Comparison of ENCODE assay signal across 9 mouse cellular contexts in the genomic region with DNA sequence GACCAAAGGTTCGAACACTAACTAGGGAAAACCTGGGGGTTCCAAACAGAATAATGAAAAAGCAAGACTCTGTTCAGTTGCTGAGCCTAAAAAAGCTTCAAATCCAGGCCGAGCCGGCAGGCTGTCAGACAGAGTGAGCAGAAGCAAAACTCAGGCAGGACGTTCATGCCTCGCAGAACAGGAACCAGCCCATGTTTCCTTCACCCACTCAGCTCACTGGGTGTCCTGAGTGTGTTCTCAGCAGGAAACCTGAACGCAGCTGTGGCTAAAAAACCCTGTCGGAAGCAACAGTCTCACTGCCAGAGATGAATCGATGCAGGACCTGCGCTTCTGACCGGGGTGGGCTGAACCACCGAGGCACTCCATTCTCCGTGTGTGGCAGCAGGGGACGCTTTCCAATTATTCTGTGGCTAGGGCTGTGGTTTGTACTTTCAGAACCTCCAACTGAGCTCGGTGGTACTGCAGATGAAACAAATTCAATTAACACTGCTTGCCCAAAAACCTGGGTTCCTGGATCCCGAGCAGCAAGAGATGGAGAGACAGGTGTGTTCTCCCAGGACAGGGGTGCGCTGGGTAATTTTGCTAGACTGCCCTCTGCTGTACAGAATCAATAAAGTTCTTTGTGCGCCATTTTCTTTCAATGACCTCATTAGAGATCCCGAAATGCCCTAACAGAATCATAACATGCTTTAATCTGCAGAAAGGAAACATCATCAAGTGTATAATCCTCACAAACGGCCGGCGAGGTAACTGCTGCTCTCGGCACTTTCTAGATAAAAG.
DNase-seq lines count a peak whose midpoint lies in the region; ATAC-seq and TF ChIP-seq lines count a peak whose summit lies in the region.
"Had no signal": no experiment of that assay in that cellular context is flagged by ENCODE, and none has a peak within 500 bp of the region (broad histone marks: within the 10 kb centered on the region; RNA-seq: fewer than 3 reads in every experiment).

No protein-coding gene starts in this region.

- no peak for TF ChIP-seq EP300 in liver, postnatal 0 days (IDR thresholded peaks at IDR 0.05; ENCODE audit: low read depth)

- no peak overlapping the region for H3K4me2 ChIP-seq in liver, postnatal 0 days (ENCODE audit: low read depth, low read length)
- H3K4me2 ChIP-seq in liver, embryonic 12.5 days: no peak overlapping the region
- H3K4me2 ChIP-seq in hindbrain, embryonic 11.5 days (replicated peaks; ENCODE audit: low read depth, low read length): no peak overlapping the region
- H3K4me2 ChIP-seq in liver, embryonic 11.5 days: no peak overlapping the region

- no peaks in the 10 kb centered on the region for H3K36me3 ChIP-seq in liver, postnatal 0 days (replicated peaks; ENCODE audit: insufficient read depth, low read length)
- H3K36me3 ChIP-seq in liver, embryonic 12.5 days: no peaks in the 10 kb centered on the region
- no peaks in the 10 kb centered on the region for H3K36me3 ChIP-seq in hindbrain, embryonic 11.5 days (ENCODE audit: control insufficient read depth, insufficient read depth, low read length)
- H3K36me3 ChIP-seq in liver, embryonic 11.5 days (ENCODE audit: control insufficient read depth, insufficient read depth, low read length): no peaks in the 10 kb centered on the region

- TF ChIP-seq CTCF in liver, postnatal 0 days (IDR thresholded peaks at IDR 0.05; ENCODE audit: low read depth): 0 out of 2 replicates have a peak, but pooled peaks have one; percentile 1

- no peak overlapping the region for H3K4me3 ChIP-seq in liver, postnatal 0 days (ENCODE audit: low read depth, low read length)
- no peak overlapping the region for H3K4me3 ChIP-seq in liver, embryonic 12.5 days
- no peak overlapping the region for H3K4me3 ChIP-seq in hindbrain, embryonic 11.5 days (ENCODE audit: low read depth, low read length)
- H3K4me3 ChIP-seq in liver, embryonic 11.5 days (ENCODE audit: low read depth, low read length): no peak overlapping the region

- no peaks in the 10 kb centered on the region for H3K9me3 ChIP-seq in liver, postnatal 0 days (ENCODE audit: low read length)
- H3K9me3 ChIP-seq in liver, embryonic 12.5 days (replicated peaks): no peaks in the 10 kb centered on the region
- no peaks in the 10 kb centered on the region for H3K9me3 ChIP-seq in hindbrain, embryonic 11.5 days (ENCODE audit: control insufficient read depth, low read length)
- no peaks in the 10 kb centered on the region for H3K9me3 ChIP-seq in liver, embryonic 11.5 days (ENCODE audit: control insufficient read depth, low read length)

- H3K4me1 ChIP-seq in liver, postnatal 0 days (ENCODE audit: insufficient read depth): no peaks in the 10 kb centered on the region
- no peaks in the 10 kb centered on the region for H3K4me1 ChIP-seq in liver, embryonic 12.5 days
- no peaks in the 10 kb centered on the region for H3K4me1 ChIP-seq in hindbrain, embryonic 11.5 days (replicated peaks; ENCODE audit: control insufficient read depth, insufficient read depth, low read length)
- H3K4me1 ChIP-seq in liver, embryonic 11.5 days (replicated peaks; ENCODE audit: control insufficient read depth, insufficient read depth, low read length): no peaks in the 10 kb centered on the region

- no peak for ATAC-seq in liver, postnatal 0 days
- ATAC-seq in liver, embryonic 12.5 days: no peak
- ATAC-seq in hindbrain, embryonic 11.5 days (ENCODE audit: low FRiP score): no peak
- no peak for ATAC-seq in liver, embryonic 11.5 days (replicated peaks; ENCODE audit: low FRiP score)

- no peak overlapping the region for H3K9ac ChIP-seq in liver, postnatal 0 days (replicated peaks)
- H3K9ac ChIP-seq in liver, embryonic 12.5 days: no peak overlapping the region
- H3K9ac ChIP-seq in hindbrain, embryonic 11.5 days (ENCODE audit: low read depth, low read length): no peak overlapping the region
- H3K9ac ChIP-seq in liver, embryonic 11.5 days (ENCODE audit: low read depth, low read length): no peak overlapping the region
- H3K9ac ChIP-seq: liver, embryonic 14.5 days had no signal

- no peak overlapping the region for H3K27ac ChIP-seq in liver, postnatal 0 days (ENCODE audit: low read depth)
- H3K27ac ChIP-seq in liver, embryonic 12.5 days: no peak overlapping the region
- no peak overlapping the region for H3K27ac ChIP-seq in hindbrain, embryonic 11.5 days (ENCODE audit: low read depth, low read length)
- H3K27ac ChIP-seq in liver, embryonic 11.5 days (ENCODE audit: low read depth, low read length): no peak overlapping the region
- H3K27ac ChIP-seq: liver, embryonic 14.5 days had no signal

- WGBS in liver, postnatal 0 days (ENCODE audit: insufficient replicate concordance): 50% methylated on average over 22 of the region's 22 CpGs
- 52% methylated on average over 22 of the region's 22 CpGs for WGBS in liver, embryonic 12.5 days (ENCODE audit: insufficient replicate concordance)
- WGBS in hindbrain, embryonic 11.5 days: 75% methylated on average over 22 of the region's 22 CpGs
- 72% methylated on average over 22 of the region's 22 CpGs for WGBS in liver, embryonic 11.5 days

- no peaks in the 10 kb centered on the region for H3K27me3 ChIP-seq in liver, postnatal 0 days (ENCODE audit: insufficient read depth, low read length)
- H3K27me3 ChIP-seq in liver, embryonic 12.5 days (replicated peaks): no peaks in the 10 kb centered on the region
- no peaks in the 10 kb centered on the region for H3K27me3 ChIP-seq in hindbrain, embryonic 11.5 days (ENCODE audit: control insufficient read depth, insufficient read depth, low read length)
- H3K27me3 ChIP-seq in liver, embryonic 11.5 days (replicated peaks; ENCODE audit: control insufficient read depth, insufficient read depth, low read length): no peaks in the 10 kb centered on the region

- peak; percentile 15 for DNase-seq in liver, postnatal 0 days
- peak; percentile 9 for DNase-seq in c-Kit-positive CD71-negative TER-119-negative erythroid progenitor cells, embryonic 14.5 days (ENCODE audit: low read depth)
- peak; percentile 18 to 19 for DNase-seq in layer of hippocampus, postnatal 10 days (ENCODE audit: low spot score in 2 of 2)
- peak; percentile 17 for DNase-seq in telencephalon, adult 2 months (ENCODE audit: low read depth, low spot score)
- no peak for DNase-seq in retina, embryonic 14.5 days (ENCODE audit: low spot score)
- DNase-seq in hindbrain, embryonic 11.5 days (ENCODE audit: low spot score): no peak
- DNase-seq in liver, embryonic 11.5 days (ENCODE audit: low spot score): no peak

Comparison
In these comparisons a context has a peak if more than half of its experiments do, and no peak if none do; other contexts are left out.
1. DNase-seq: peak in liver, postnatal 0 days (single experiment), c-Kit-positive CD71-negative TER-119-negative erythroid progenitor cells, embryonic 14.5 days (single experiment), layer of hippocampus, postnatal 10 days (2 of 2) and telencephalon, adult 2 months (single experiment); none in retina, embryonic 14.5 days (single experiment), hindbrain, embryonic 11.5 days (single experiment) and liver, embryonic 11.5 days (single experiment).